Mouse (Mus musculus) stomach, postnatal 0 days (tissue): ENCODE measurements at regions not wholly inside any gene's neighbourhood (a gene's known extent, or its start where the extent isn't known, plus 50 kb on each side); places are given as distances from the start of the nearest gene placed in this dataset.

ENCODE experiments used
- CTCF ChIP-seq: IDR thresholded peaks from 2 replicates; pipeline ENCODE4 v1.5.1; 2016; ENCODE audit warnings: antibody characterized with exemption, low read depth, mild to moderate bottlenecking, moderate library complexity
- EP300 ChIP-seq: optimal IDR thresholded peaks from 2 replicates; pipeline ENCODE3; 2016; ENCODE audit warnings: antibody characterized with exemption

- TF ChIP-seq CTCF, result no peak
- no peak for TF ChIP-seq EP300
Observed at GRCm38 (mm10) chr12:60675751-60676150, 847.2 kb upstream of the Lrfn5 start.
